23 mouse cellular contexts compared by ENCODE assay signal in the genomic region with DNA sequence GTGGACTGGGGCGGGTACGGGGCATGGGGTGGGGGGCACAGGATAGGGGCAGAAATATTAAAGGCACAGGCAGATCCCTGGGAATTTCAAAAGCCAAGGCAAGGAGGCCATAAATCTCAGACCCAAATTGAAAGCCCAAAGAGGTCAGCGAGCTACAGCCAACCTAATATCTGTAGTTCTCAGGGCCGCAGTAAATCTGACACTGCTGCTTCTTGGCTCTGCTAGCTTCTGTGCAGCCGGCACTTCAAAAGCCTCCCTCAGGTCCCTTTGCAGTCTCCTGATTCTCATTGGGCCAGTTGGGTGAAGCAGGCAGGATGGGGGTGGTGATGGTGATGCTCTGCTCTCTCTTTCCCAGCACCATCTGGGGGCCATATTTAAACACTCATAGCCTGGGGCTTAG.
DNase-seq lines count a peak whose midpoint lies in the region; TF ChIP-seq lines count a peak whose summit lies in the region.
"Had no signal": no experiment of that assay in that cellular context is flagged by ENCODE, and none has a peak within 500 bp of the region (broad histone marks: within the 10 kb centered on the region; RNA-seq: fewer than 3 reads in every experiment).

No protein-coding gene starts in this region.

- intact Hi-C loops in left cerebral cortex, adult 2 months (cut with DNase I), result no loop called here

- DNase-seq in adrenal gland, adult (ENCODE audit: inconsistent age in 2 of 2, low spot score in 1 of 2), result peak; percentile 29 to 76
- no peak for DNase-seq in adrenal gland, postnatal 4 days (ENCODE audit: low spot score in 2 of 2)
- peak; percentile 7 for DNase-seq in kidney, postnatal 14 days
- DNase-seq in kidney, adult 9 months, result no peak
- peak; percentile 24 for DNase-seq in forelimb bud, embryonic 11.5 days (ENCODE audit: low read depth, low spot score)
- DNase-seq in yolk sac, embryonic 10.5 days (ENCODE audit: low spot score), result peak; percentile 15
- no peak for DNase-seq in left cerebral cortex, adult 2 months (ENCODE audit: extremely low spot score in 1 of 2, low spot score in 2 of 2)
- no peak for DNase-seq in frontal cortex, adult 2 months (ENCODE audit: extremely low spot score in 1 of 2, low spot score in 1 of 2)
- DNase-seq: cerebellum, adult 11 months; gastrocnemius, postnatal 14 days; heart, adult 18-20 months; heart, postnatal 4 days; kidney, adult 8-10 months; layer of hippocampus, adult 9-11 months; liver, embryonic 13.5 days; lung, embryonic 14.5 days; lung, postnatal 36 days; right cerebral cortex, postnatal 25 days; thymus, postnatal 4 days had no signal

- H3K4me3 ChIP-seq in left cerebral cortex, adult 2 months, result no peak overlapping the region
- H3K4me3 ChIP-seq: embryonic facial prominence, embryonic 10.5 days; limb, embryonic 13.5 days; liver, embryonic 13.5 days; midbrain, embryonic 10.5 days had no signal

- TF ChIP-seq CTCF in left cerebral cortex, adult 2 months (IDR thresholded peaks at IDR 0.05), result no peak

- H3K27ac ChIP-seq in left cerebral cortex, adult 2 months, result no peak overlapping the region
- H3K27ac ChIP-seq: embryonic facial prominence, embryonic 10.5 days; hindbrain, postnatal 0 days; limb, embryonic 13.5 days; liver, embryonic 13.5 days; midbrain, embryonic 10.5 days had no signal

Comparison
In these comparisons a context has a peak if more than half of its experiments do, and no peak if none do; other contexts are left out.
1. DNase-seq: peak in adrenal gland, adult (2 of 2), kidney, postnatal 14 days (single experiment), forelimb bud, embryonic 11.5 days (single experiment) and yolk sac, embryonic 10.5 days (single experiment); none in adrenal gland, postnatal 4 days (0 of 2), kidney, adult 9 months (single experiment), left cerebral cortex, adult 2 months (0 of 2) and frontal cortex, adult 2 months (0 of 2).